In the genomic region with DNA sequence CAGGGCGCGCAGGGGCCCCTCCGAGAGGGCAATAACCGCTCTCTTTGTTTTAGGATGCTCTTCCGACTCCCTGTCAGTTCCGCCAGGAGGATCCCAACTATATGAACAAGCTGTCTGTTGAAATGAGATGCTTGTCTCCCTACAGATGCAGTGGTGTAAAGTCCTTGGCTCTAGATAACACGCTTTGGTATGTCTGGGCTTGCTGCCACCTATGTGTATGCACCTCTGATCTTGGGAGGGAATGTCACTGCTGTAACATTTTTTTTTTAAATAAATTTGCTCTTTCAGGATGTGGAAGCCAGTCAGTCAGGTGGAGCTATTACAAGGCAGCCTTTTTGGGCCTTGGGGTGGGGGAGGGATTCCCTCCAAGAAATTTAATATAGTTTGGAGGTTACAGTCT, we compare ENCODE assay signal across 22 mouse cellular contexts.
DNase-seq lines count a peak whose midpoint lies in the region; ATAC-seq and TF ChIP-seq lines count a peak whose summit lies in the region.
"Had no signal": no experiment of that assay in that cellular context is flagged by ENCODE, and none has a peak within 500 bp of the region (broad histone marks: within the 10 kb centered on the region; RNA-seq: fewer than 3 reads in every experiment).

No protein-coding gene starts in this region.

- peaks cover 20 to 35% of the 10 kb centered on the region in 2 experiments for H3K4me1 ChIP-seq in heart, embryonic 14.5 days (ENCODE audit: control insufficient read depth in 2 of 2, insufficient read depth in 2 of 2, low read length in 2 of 2)
- peaks cover 31% of the 10 kb centered on the region for H3K4me1 ChIP-seq in lung, embryonic 14.5 days (ENCODE audit: insufficient read depth)
- H3K4me1 ChIP-seq in liver, postnatal 0 days (ENCODE audit: insufficient read depth): peaks cover 10% of the 10 kb centered on the region

- H3K9me3 ChIP-seq in heart, embryonic 14.5 days (ENCODE audit: control insufficient read depth, low read length): no peaks in the 10 kb centered on the region
- H3K9me3 ChIP-seq in lung, embryonic 14.5 days (ENCODE audit: low read depth, low read length): no peaks in the 10 kb centered on the region
- H3K9me3 ChIP-seq in liver, postnatal 0 days (ENCODE audit: low read length): no peaks in the 10 kb centered on the region
- H3K9me3 ChIP-seq: embryonic facial prominence, embryonic 12.5 days; forebrain, embryonic 13.5 days; limb, embryonic 13.5 days; liver, embryonic 12.5 days had no signal

- no peaks in the 10 kb centered on the region for H3K27me3 ChIP-seq in heart, embryonic 14.5 days (ENCODE audit: control insufficient read depth, insufficient read depth, low read length)
- no peaks in the 10 kb centered on the region for H3K27me3 ChIP-seq in lung, embryonic 14.5 days (ENCODE audit: insufficient read depth, low read length)
- H3K27me3 ChIP-seq in liver, postnatal 0 days (ENCODE audit: insufficient read depth, low read length): no peaks in the 10 kb centered on the region
- H3K27me3 ChIP-seq: embryonic facial prominence, embryonic 12.5 days; forebrain, embryonic 13.5 days; limb, embryonic 13.5 days; liver, embryonic 12.5 days; Patski had no signal

- H3K36me3 ChIP-seq in heart, embryonic 14.5 days (ENCODE audit: control insufficient read depth, insufficient read depth, low read length): no peaks in the 10 kb centered on the region
- H3K36me3 ChIP-seq in lung, embryonic 14.5 days (ENCODE audit: insufficient read depth): no peaks in the 10 kb centered on the region
- H3K36me3 ChIP-seq in liver, postnatal 0 days (replicated peaks; ENCODE audit: insufficient read depth, low read length): no peaks in the 10 kb centered on the region
- H3K36me3 ChIP-seq: limb, embryonic 13.5 days had no signal

- no peak for TF ChIP-seq POLR2A in brain, embryonic 14.5 days (IDR thresholded peaks at IDR 0.05; ENCODE audit: borderline replicate concordance, extremely low read depth, insufficient read depth, insufficient read length, poor library complexity, severe bottlenecking)

- DNase-seq in adrenal gland, postnatal 14 days: peak; percentile 31
- no peak for DNase-seq in adrenal gland, postnatal 4 days (ENCODE audit: low spot score in 2 of 2)
- DNase-seq in heart, adult 8-10 months (ENCODE audit: low spot score): no peak
- peak; percentile 57 for DNase-seq in lung, embryonic 14.5 days
- DNase-seq in lung, adult 18-20 months: no peak
- DNase-seq in brain, embryonic 14.5 days (ENCODE audit: low read depth): peak; percentile 58
- no peak for DNase-seq in liver, postnatal 0 days
- DNase-seq: cerebellum, adult 18-20 months; cerebellum, postnatal 14 days; gastrocnemius, adult 2 months; layer of hippocampus, adult 9-11 months; thymus, postnatal 14 days had no signal

- no peak for ATAC-seq in heart, embryonic 14.5 days (ENCODE audit: insufficient number of reproducible peaks, insufficient read depth, low FRiP score, low read depth)
- no peak for ATAC-seq in lung, embryonic 14.5 days (ENCODE audit: insufficient read depth)
- no peak for ATAC-seq in liver, postnatal 0 days
- ATAC-seq: forebrain, embryonic 13.5 days; hindbrain, embryonic 16.5 days; midbrain, embryonic 16.5 days; Patski had no signal

- WGBS in heart, embryonic 14.5 days: 42% methylated on average over 7 of the region's 7 CpGs
- 63% methylated on average over 7 of the region's 7 CpGs for WGBS in lung, embryonic 14.5 days
- WGBS in liver, postnatal 0 days (ENCODE audit: insufficient replicate concordance): 77% methylated on average over 7 of the region's 7 CpGs

- no peak for TF ChIP-seq CTCF in lung, embryonic 14.5 days (IDR thresholded peaks at IDR 0.05; ENCODE audit: low read depth)
- no peak for TF ChIP-seq CTCF in brain, embryonic 14.5 days (IDR thresholded peaks at IDR 0.05; ENCODE audit: borderline replicate concordance, extremely low read depth, insufficient read depth, insufficient read length)
- no peak for TF ChIP-seq CTCF in liver, postnatal 0 days (IDR thresholded peaks at IDR 0.05; ENCODE audit: low read depth)

- H3K27ac ChIP-seq in heart, embryonic 14.5 days (replicated peaks in 1 of 2; ENCODE audit: control insufficient read depth in 1 of 2, insufficient read depth in 1 of 2, low read depth in 2 of 2, low read length in 2 of 2): peak overlapping the region; percentile 42 to 69; a peak in 2 of 4 replicates
- H3K27ac ChIP-seq in lung, embryonic 14.5 days (ENCODE audit: low read depth): peak overlapping the region; percentile 31; the same call in 1 of the 2 replicates
- no peak overlapping the region for H3K27ac ChIP-seq in liver, postnatal 0 days (ENCODE audit: low read depth)
- H3K27ac ChIP-seq: forebrain, embryonic 13.5 days; gastrocnemius, adult 2 months; liver, embryonic 12.5 days; macrophage had no signal

- H3K9ac ChIP-seq in heart, embryonic 14.5 days (ENCODE audit: low read length): no peak overlapping the region
- H3K9ac ChIP-seq in lung, embryonic 14.5 days: no peak overlapping the region
- H3K9ac ChIP-seq in liver, postnatal 0 days (replicated peaks): no peak overlapping the region
- H3K9ac ChIP-seq: embryonic facial prominence, embryonic 12.5 days; forebrain, embryonic 13.5 days; limb, embryonic 13.5 days; liver, embryonic 12.5 days had no signal

- peak overlapping the region; percentile 26 for H3K4me2 ChIP-seq in heart, embryonic 14.5 days (ENCODE audit: low read length)
- H3K4me2 ChIP-seq in lung, embryonic 14.5 days: no peak overlapping the region
- no peak overlapping the region for H3K4me2 ChIP-seq in liver, postnatal 0 days (ENCODE audit: low read depth, low read length)
- H3K4me2 ChIP-seq: embryonic facial prominence, embryonic 12.5 days; forebrain, embryonic 13.5 days; limb, embryonic 13.5 days; liver, embryonic 12.5 days had no signal

- no peak overlapping the region for H3K4me3 ChIP-seq in heart, embryonic 14.5 days (ENCODE audit: control insufficient read depth in 1 of 2, insufficient read depth in 1 of 2, low read depth in 1 of 2, low read length in 2 of 2)
- H3K4me3 ChIP-seq in lung, embryonic 14.5 days (ENCODE audit: low read depth, low read length): no peak overlapping the region
- H3K4me3 ChIP-seq in liver, postnatal 0 days (ENCODE audit: low read depth, low read length): no peak overlapping the region
- H3K4me3 ChIP-seq: embryonic facial prominence, embryonic 12.5 days; forebrain, embryonic 13.5 days; gastrocnemius, adult 2 months; limb, embryonic 13.5 days; liver, embryonic 12.5 days; myocyte had no signal

- TF ChIP-seq EP300 in liver, postnatal 0 days (IDR thresholded peaks at IDR 0.05; ENCODE audit: low read depth): no peak

Comparison
In these comparisons a context has a peak if more than half of its experiments do, and no peak if none do; other contexts are left out.
1. DNase-seq: peak in adrenal gland, postnatal 14 days (single experiment), lung, embryonic 14.5 days (single experiment) and brain, embryonic 14.5 days (single experiment); none in adrenal gland, postnatal 4 days (0 of 2), heart, adult 8-10 months (single experiment), lung, adult 18-20 months (0 of 2) and liver, postnatal 0 days (single experiment).